Mouse (Mus musculus): ENCODE measurements around the gene Gpr65.

DNA sequence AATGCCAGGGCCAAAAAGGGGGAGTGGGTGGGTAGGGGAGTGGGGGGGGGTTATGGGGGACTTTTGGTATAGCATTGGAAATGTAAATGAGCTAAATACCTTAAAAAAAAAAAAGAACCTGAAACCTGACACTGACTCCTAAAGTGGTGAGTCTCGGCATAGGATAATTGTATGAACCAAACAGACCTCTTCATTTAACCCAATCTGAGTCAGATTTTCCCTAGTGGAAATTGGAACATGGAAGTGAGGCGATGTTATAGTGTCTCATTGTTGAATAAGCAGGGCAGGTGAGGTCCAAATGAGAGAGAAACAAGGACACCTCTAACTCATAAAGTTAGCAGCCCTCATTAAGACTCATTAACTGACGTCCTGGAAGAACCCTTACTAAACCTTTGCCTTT, 16.0 kb downstream of the Gpr65 start:
- TF ChIP-seq POLR2A (IDR thresholded peaks at IDR 0.05; ENCODE audit: borderline replicate concordance, extremely low read depth, insufficient read depth, insufficient read length, poor library complexity, severe bottlenecking) (no peak), CTCF (IDR thresholded peaks at IDR 0.05; ENCODE audit: borderline replicate concordance, extremely low read depth, insufficient read depth, insufficient read length) (no peak)

Data from brain, embryonic 14.5 days (tissue).